Mouse (Mus musculus) right cerebral cortex, postnatal 36 days (tissue): Measurements from ENCODE around the gene Negr1.

Experiments used
- DNase-seq, 2 experiments: peaks; one replicate each; pipeline ENCODE4 v3.0.0; 2022; ENCODE audit warnings: low spot score in 2 of 2, mixed read lengths in 1 of 2

Gene Negr1

DNA sequence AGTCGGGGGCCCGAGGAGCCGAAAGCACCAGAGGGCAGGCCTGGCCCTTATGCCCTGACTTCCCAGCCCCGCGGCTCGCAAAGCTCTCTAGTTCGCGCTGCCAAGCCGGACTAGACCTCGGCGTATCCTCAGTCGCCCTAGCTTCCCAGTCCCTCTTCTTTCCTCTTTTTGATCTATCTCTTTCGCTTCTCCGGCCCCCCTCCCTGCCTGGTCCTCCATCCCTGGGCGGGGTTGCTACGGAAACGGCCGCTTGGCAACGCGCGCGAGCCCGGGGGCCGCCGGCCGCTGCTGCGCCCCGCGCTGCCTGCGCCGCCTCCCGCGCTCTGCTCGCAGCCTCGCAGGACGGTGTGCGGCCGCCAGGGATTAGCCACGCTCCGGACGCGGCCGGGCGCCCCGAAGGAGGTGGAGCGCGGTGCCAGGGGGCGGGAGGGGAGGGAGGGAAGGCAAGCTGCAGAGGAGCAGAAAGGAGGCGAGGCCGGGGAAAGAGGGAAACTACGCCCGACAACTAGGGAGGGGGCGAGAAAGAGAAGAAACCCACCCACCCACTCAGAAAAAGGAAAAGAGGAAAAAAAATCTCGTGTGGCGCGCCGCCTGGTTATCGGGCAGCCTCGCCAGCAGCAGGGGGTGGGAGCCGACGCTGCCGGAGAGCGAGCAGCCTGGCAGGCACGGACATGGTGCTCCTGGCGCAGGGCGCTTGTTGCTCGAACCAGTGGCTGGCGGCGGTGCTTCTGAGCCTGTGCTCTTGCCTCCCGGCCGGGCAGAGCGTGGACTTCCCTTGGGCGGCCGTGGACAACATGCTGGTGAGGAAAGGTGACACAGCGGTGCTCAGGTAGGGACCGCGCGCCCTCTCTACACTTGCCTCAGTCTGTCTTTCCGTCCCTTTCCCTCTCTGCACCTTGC, at the start of gene Negr1:
Gene Negr1 (plus strand): TSS at position 271 of the 900 bp plus-strand sequence.
- DNase-seq: peak; percentile 79

DNA sequence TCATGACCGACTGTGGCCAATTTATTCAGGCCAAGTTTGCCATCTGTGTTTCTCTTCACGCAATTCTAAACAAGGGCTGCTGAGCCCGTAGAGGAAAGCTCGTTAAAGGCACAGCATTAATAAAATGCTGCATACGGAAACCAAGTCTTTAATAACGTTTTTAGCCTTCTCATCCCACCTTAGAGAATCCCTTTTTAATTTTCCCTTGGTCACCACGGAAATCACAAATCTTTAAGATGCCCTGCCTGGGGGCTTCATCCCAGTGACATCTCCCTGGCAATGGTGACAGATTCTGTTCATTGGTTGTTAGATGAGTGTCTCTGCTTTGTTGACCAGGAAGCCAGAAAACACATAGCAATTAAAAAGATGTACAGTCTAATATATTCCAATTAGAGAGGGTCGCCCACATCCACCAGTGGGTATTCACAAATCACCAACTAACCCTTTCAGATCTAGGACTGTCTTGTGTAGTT, 35.1 kb upstream of the Negr1 start:
- DNase-seq: no peak

DNA sequence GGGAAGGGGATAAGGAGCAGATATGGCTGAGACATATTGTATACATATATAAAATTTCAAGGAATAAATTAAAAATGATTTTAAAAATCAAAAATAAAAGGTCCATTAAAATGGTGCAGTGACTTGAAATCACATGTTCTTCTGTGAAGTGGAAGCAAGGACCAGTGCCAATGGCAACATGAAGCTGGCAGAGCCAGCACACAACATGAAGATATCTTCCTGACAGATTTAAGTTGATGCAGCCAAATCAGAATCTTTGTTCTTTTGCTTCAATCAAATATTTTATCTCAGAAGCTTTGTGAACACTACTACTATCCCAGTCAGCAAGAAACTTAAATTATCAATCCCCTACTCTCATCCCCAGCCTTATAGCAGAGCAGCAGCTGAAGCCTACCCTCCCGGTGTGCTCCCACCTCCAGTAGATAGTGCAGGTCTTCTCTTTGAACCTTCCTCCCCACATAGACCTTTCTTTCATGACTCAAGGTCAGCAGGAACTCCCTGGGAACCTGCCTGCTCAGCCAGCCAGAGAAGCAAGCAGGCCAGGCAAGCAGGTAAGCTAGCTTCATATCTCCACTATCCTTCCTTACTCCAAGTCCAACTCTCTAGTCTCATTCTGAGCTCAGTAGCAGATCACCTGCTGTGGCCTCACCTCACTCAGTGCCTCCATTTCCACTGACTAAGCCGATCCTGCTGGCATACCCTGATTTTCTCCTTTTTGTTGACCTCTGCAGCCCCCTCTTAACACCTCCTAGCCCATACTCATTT, 34.2 kb upstream of the Negr1 start:
- no peak for DNase-seq

DNA sequence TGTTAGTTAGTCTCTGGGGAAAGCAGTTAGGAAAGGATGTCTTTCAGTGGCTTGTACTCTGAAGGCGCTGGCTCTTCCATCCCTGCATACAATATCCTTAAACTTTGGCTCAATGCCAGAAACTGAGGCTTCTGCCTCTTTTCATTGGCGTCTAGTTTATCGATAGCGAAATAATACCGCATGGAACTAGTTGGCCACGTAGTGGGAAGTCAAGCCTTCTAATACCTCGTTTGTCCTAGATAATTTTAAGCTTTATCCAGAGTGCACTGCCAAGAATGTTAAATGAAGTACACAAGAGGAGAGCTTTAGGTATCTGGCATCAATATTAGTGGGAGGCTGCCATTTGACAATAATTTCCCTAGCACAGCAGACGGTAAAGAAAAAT, 2.2 kb upstream of the Negr1 start:
- peak in 1 of 2 experiments; percentile 13 for DNase-seq

- peak; percentile 13 to 22 for DNase-seq
Measured at GRCm38 (mm10) chr3:156559826-156560471, 1.6 kb upstream of the Negr1 start.

GRCm38 (mm10) chr3:156560766-156561165, 828 bp upstream of the Negr1 start:
- peak; percentile 91 to 92 for DNase-seq

- DNase-seq: no peak
Measured at GRCm38 (mm10) chr3:156562424-156562785, 811 bp downstream of the Negr1 start.

DNA sequence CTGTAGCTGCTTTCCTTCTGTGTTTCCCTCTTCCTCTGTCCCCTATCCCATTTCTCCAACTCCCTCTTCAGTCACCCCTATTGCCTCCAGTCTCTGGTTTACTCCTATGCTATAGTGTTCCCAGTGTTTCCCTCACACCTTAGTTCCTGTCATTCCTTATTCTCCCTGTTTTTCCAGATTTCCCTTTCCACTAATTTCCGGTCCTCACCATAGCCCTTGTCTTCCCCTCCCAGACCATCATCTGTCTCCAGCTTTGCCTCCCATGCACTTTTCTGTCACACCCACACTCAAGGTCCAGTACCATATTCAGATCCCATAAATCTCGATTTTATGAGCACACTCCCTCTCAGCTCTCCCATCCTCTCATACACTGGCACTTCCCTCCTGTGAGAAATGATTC, 1.2 kb downstream of the Negr1 start:
- DNase-seq: no peak

- DNase-seq: no peak
Measured at GRCm38 (mm10) chr3:156563353-156563752, 1.8 kb downstream of the Negr1 start.

GRCm38 (mm10) chr3:156573465-156573864, 11.9 kb downstream of the Negr1 start:
- no peak for DNase-seq

GRCm38 (mm10) chr3:156576292-156576691, 14.7 kb downstream of the Negr1 start:
- no peak for DNase-seq

GRCm38 (mm10) chr3:156590612-156591011, 29.0 kb downstream of the Negr1 start:
- DNase-seq: no peak

GRCm38 (mm10) chr3:156591125-156591524, 29.5 kb downstream of the Negr1 start:
- no peak for DNase-seq

GRCm38 (mm10) chr3:156606846-156607245, 45.3 kb downstream of the Negr1 start:
- DNase-seq: no peak

- no peak for DNase-seq
Measured at GRCm38 (mm10) chr3:156619921-156620320, 58.3 kb downstream of the Negr1 start.

DNA sequence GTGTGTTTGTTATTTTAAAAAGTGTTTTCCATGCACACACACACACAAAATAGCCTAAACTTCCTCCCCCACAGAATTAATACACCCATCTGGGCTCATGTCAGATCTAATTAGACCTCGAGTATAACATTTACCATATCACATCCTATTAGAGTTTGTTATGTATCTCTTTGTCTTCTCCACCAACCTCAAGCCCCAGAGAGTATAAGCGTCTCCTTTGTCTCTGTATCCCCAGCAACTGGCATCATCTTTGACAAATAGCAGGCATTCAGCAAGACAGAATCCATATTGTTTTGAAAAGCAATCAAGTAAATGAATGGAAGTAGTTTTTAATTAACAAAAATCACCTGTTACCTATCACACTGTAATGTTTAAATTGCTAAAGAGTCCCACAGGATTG, 67.0 kb downstream of the Negr1 start:
- DNase-seq: no peak

- DNase-seq: no peak
Measured at GRCm38 (mm10) chr3:156632942-156633341, 71.3 kb downstream of the Negr1 start.

DNA sequence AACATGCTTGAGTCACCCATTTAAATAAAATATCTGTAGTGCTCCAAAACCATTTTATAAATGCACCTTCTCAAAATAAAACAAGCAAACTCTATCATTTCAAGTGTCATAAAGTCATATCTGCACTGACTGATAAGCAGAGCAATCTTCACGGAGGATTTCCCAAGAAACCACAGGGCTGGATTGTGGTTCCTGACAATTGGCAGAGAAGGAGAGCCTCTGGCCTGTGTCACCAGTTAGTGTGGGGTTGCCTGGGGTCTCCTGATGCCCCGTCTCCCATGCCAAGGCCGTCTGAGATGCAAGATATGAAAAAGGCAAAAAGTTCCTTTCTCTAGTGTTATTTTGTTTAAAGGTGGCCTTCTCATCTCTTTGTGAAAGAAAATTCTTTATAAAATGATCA, 77.8 kb downstream of the Negr1 start:
- no peak for DNase-seq

- DNase-seq: no peak
Measured at GRCm38 (mm10) chr3:156643710-156644363, 82.2 kb downstream of the Negr1 start.

DNA sequence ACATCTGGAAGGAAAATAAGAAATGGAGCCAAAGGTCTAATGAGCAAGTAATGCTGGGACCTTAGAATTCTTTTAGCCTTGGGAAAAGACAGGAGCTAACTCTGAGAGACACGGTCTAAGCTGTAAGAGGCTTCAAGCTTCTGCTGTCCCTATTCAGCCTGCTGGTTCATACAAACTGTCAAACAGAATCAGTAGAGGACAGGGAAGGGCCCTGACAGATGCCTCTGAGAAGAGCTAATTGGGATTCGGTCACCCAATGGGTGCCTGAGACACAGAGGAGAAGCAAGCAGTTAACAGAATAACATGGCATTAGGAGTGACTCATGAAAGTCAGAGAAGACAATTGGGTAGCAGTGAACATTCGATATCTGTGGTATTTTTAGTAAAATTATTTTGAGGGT, 86.8 kb downstream of the Negr1 start:
- no peak for DNase-seq

DNA sequence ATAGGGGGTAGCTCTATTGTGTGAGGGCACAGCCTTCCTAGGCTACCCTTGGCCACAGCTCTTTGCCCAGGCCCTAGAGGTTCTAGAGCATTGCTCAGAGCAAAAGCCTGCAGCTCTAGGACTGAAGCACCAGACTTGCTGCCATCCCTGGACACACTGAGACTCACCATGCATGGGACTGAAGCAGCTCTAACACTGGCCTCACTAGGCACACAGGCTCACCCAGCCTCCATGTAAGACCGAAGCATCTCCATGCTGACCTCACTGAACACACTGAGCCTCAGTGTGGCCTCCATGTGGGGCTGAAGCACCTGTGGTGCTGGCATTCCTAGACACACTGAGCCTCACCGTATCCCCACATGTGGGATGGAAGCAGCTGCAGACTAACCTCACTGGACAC, 101.0 kb downstream of the Negr1 start:
- DNase-seq: no peak

GRCm38 (mm10) chr3:156672560-156672959, 111.0 kb downstream of the Negr1 start:
- DNase-seq: no peak
